Mouse (Mus musculus): ENCODE results near the gene Wdr34.

- TF ChIP-seq POLR2A (IDR thresholded peaks at IDR 0.05; ENCODE audit: borderline replicate concordance, extremely low read depth, insufficient read depth, insufficient read length, poor library complexity, severe bottlenecking) = no peak
- TF ChIP-seq CTCF (IDR thresholded peaks at IDR 0.05; ENCODE audit: borderline replicate concordance, extremely low read depth, insufficient read depth, insufficient read length) = no peak
These were observed 9.7 kb upstream of the Wdr34 start for GRCm38 (mm10) chr2:30058418-30058817.
